Mouse (Mus musculus) spleen, adult 2 months (tissue): ENCODE data around the gene Irx6. TPM values are rescaled to one million over a fixed set of nuclear protein-coding genes. Genes with fewer than 3 reads are reported as not detected.

Experiments
- DNase-seq, 2 experiments: peaks; one replicate each; pipeline versions ENCODE4 v3.0.0 to v3.0.0-alpha.2; 2012 to 2021; ENCODE audit warnings: low spot score in 2 of 2, low read depth in 1 of 2
- H3K27ac ChIP-seq: fragments of 200-500 bp; 2 replicates; pipeline ENCODE4 v1.5.1; 2012; ENCODE audit warnings: low read length, inconsistent platforms; ENCODE audit not compliant: insufficient read depth
- H3K27me3 ChIP-seq: fragments of 200-500 bp; 2 replicates; pipeline ENCODE4 v1.6.1; 2012; ENCODE audit warnings: mild to moderate bottlenecking, moderate library complexity, low read length, inconsistent platforms; ENCODE audit not compliant: control insufficient read depth, insufficient read depth
- H3K36me3 ChIP-seq: fragments of 200-500 bp; 2 replicates; pipeline ENCODE4 v1.6.1; 2012; ENCODE audit warnings: mild to moderate bottlenecking, low read length, inconsistent platforms; ENCODE audit not compliant: control insufficient read depth, insufficient read depth
- H3K4me1 ChIP-seq: fragments of 200-500 bp; 2 replicates; pipeline ENCODE4 v1.6.1; 2011; ENCODE audit warnings: inconsistent platforms; ENCODE audit not compliant: control insufficient read depth, insufficient read depth, insufficient read length
- H3K4me3 ChIP-seq: fragments of 200-500 bp; 2 replicates; pipeline ENCODE4 v1.5.1; 2011; ENCODE audit warnings: mild to moderate bottlenecking, inconsistent platforms; ENCODE audit not compliant: insufficient read depth, insufficient read length; ENCODE audit errors: extremely low read depth
- CTCF ChIP-seq: fragments of 200-500 bp; IDR thresholded peaks from 2 replicates; pipeline ENCODE4 v1.5.1; 2011; ENCODE audit warnings: mild to moderate bottlenecking, inconsistent platforms; ENCODE audit not compliant: insufficient read depth, insufficient read length, insufficient replicate concordance; ENCODE audit errors: extremely low read depth
- POLR2A ChIP-seq: fragments of 200-500 bp; IDR thresholded peaks from 2 replicates; pipeline ENCODE4 v1.6.1; 2011; ENCODE audit warnings: low read depth, low read length, inconsistent platforms
- WGBS: fragments of 180-500 bp; shearing (Covaris S2); methylation state at CpG from one replicate; pipeline ENCODE4 v1.1.7; 2018; 5-methylcytosine and 5-hydroxymethylcytosine counted together
- polyA plus RNA-seq: library from polyadenylated mRNA; depleted of rRNA; stranded (reverse); fragments of >200 nt; gene quantifications from 2 replicates; pipeline ENCODE4 v1.2.3, GENCODE M21; 2012; rRNA removed

Irx6 gene
- not detected in 2 replicates for polyA plus RNA-seq

DNA sequence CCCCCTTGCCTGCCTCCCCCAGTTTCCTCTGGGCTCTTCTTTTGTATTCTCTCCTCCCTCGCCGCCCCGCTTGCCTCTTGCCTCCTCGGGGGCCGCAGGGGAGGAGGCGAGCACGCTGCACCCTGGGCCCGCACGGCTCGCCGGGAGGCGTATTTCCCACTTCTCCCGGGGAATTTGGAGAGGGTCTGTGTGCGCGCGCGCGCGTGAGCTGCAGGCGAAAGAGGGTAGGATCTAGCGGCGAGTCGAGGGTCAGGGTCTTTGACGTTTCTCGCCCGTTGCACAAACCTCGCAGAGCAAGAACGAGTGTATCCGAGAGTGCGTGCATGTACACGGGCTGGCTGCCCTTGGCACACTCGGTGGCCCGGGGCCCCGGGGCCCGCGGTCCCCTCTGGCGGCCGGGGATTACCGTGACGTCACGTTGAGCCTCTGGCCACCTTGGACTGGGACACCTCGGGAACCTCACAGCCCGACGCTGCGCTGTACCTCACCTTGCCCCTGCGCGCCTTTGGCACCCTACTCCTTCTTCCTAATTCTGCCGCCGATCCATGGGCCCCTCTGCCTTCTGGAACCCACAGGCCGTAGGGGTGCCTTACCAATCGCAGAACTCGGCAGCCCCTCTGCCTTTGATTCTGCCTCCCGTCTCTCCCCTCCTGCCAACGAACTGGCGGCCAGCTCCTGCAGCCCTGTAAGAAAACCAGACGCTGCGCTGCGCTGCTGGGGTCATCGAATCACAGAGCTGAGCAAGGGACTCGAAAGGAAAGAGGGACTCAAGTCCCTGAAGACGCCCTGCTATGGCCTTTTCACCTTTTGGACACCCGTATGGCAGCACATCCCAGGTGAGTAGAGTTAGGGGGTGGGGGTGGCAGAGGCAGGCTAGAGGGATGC lies at the start of gene Irx6:
Gene Irx6, plus strand, starts transcription at position 45 of the 885 bp plus-strand sequence.
- H3K27me3 ChIP-seq = peaks cover 2% of the 10 kb centered on the region
- no peak within 1 kb of the TSS for H3K27ac ChIP-seq
- DNase-seq = no peak
- no peak within 1 kb of the TSS for H3K4me3 ChIP-seq
- 4% methylated on average over 60 of the region's 62 CpGs for WGBS
- H3K4me1 ChIP-seq = no peaks in the 10 kb centered on the region
- H3K36me3 ChIP-seq = no peaks in the 10 kb centered on the region
- TF ChIP-seq POLR2A = no peak
- no peak for TF ChIP-seq CTCF

DNA sequence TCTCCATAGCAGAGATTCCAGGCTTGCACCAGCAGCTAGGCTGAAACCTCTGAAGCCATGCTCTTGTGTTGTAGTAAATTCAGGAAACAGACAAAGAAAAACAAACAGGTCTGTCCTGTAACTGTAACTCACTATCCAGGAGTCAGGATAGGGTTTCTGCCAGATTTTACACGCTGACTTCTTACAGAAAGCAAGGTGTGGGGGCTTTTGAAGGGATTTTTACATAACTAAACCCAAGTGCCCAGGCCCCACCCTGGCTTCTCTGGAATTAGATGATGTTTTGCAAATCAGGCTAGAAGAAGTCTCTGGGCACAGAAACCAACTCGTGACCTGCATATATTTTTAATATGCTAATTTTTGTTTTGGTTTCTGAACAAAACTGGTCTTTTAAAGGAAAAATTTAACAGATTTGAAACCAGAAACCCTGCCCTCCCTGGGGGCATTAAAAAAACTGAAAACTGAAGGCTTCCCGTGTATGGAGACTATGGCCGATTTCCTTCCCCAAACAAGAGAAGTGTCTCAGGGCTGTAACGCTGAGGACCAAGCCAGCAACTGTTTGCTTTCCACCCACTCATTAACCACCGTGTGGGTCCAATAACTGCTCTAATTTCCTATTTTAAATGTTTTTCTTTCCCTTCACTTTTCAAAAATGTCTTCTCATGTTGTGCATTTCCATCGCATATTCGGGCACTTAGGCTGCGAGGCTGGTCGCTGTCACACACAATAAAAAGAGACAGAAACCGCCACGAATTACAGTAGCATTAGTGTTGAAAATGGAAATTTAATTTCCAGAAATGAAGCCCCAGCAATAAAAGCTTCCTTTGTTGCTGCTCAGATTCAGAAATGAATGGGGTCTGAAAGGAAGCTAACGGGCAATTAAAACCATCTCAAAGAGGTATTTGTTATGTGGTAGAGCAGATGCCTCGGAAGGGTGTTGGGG lies 45.1 kb upstream of the Irx6 start:
- no peaks in the 10 kb centered on the region for H3K4me1 ChIP-seq
- no peak for DNase-seq
- no peaks in the 10 kb centered on the region for H3K27me3 ChIP-seq
- no peak overlapping the region for H3K4me3 ChIP-seq
- 61% methylated on average over 14 of the region's 14 CpGs for WGBS
- H3K27ac ChIP-seq = no peak overlapping the region
- TF ChIP-seq CTCF = no peak
- H3K36me3 ChIP-seq = no peaks in the 10 kb centered on the region

DNA sequence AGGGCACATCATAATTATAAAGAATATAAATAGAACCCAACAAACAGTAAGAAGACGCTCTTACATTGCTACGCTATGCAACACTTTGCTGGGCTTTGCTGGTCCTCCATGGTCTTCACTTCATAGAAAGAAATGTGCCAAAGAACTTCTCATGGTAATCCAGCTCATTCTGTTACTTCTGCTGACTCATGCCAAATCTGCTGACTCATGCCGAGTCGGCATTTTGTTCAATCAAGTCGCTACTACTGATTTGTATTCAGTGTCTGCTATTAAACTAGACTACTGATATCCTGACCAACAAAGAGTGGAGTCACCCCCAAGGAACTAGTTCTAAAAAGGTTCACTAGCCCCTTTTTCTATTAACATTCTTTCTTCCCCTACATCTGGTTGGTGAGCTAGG lies 40.9 kb upstream of the Irx6 start:
- Histone ChIP-seq H3K4me1 (no peaks in the 10 kb centered on the region), H3K27ac (no peak overlapping the region), H3K36me3 (no peaks in the 10 kb centered on the region), H3K4me3 (no peak overlapping the region), H3K27me3 (no peaks in the 10 kb centered on the region)
- no peak for DNase-seq
- TF ChIP-seq CTCF (no peak), POLR2A (no peak)
- WGBS = 87% methylated on average over 5 of the region's 5 CpGs

DNA sequence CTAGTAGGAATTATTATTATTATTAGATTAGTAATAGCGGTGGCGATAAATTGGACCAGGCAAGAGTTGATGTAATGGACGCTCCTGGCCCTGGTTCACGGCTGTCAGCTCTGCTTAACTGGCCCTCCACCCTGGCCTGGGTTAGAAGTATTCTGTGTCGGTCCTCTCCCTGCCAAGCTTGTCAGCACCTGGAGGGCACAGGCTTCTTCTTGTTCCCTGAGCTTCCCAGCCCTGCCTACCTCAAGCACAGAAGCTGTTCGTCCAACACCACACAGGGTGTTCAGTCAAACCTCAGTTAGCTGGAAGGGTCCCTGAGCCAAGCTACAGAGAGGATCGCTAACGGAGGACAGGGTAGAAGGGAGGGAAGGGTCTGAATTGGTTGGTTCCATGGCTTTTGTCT lies 33.3 kb upstream of the Irx6 start:
- Histone ChIP-seq H3K4me1 (no peaks in the 10 kb centered on the region), H3K4me3 (no peak overlapping the region), H3K36me3 (no peaks in the 10 kb centered on the region), H3K27me3 (no peaks in the 10 kb centered on the region), H3K27ac (no peak overlapping the region)
- no peak for DNase-seq
- TF ChIP-seq POLR2A (no peak), CTCF (no peak)
- 87% methylated on average over 8 of the region's 8 CpGs for WGBS

DNA sequence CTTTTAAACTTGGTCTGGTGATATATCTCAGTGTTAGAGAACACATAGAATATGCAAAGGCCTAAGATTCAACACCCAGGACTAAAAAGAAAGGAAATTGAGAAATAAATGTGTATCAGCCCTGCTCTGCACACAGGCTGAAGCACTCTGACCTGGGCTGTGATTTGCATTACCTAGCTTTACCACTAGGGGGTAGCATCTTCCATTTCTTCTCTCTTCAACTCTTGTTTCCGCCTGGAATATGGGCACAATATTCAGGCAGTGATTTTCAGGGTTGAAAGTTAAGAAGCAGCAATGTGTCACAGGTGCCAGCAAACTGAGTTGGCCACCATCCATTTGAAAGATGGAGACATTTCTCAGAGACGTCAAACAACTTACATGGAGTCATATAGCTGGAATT lies 27.5 kb upstream of the Irx6 start:
- TF ChIP-seq CTCF (no peak), POLR2A (no peak)
- H3K4me3 ChIP-seq = no peak overlapping the region
- no peaks in the 10 kb centered on the region for H3K4me1 ChIP-seq
- H3K36me3 ChIP-seq = no peaks in the 10 kb centered on the region
- no peak overlapping the region for H3K27ac ChIP-seq
- DNase-seq = no peak
- 63% methylated on average over 2 of the region's 2 CpGs for WGBS
- no peaks in the 10 kb centered on the region for H3K27me3 ChIP-seq

DNA sequence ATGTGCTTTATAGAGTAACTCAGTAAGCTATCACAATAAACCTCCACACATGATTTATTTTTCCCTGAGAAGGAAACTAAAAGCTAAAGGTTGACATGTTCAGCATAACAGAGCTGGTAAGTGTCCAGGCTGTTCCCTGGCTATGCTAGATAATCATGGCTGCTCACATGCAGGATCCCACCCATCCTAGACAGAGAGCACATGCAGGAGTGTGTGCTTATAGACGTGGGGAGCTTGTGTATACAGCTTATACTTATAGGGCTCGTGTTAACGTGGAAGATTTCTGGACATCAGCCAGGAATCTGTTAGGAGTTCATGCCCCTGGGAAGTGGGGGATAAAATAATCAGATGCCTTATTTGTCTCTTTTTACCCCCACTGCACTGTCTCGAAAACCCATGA lies 9.9 kb upstream of the Irx6 start:
- 72% methylated on average over 4 of the region's 4 CpGs for WGBS
- DNase-seq = no peak
- Histone ChIP-seq H3K4me1 (no peaks in the 10 kb centered on the region), H3K27ac (no peak overlapping the region), H3K27me3 (no peaks in the 10 kb centered on the region), H3K4me3 (no peak overlapping the region), H3K36me3 (no peaks in the 10 kb centered on the region)
- TF ChIP-seq POLR2A (no peak), CTCF (no peak)
